Mouse (Mus musculus) erythroblast, embryonic 14.5 days (primary cell): ENCODE results near the gene Churc1.

ENCODE experiments used
- GATA1 ChIP-seq: IDR thresholded peaks from 2 replicates; pipeline ENCODE4 v1.6.1; 2012; ENCODE audit warnings: low read length, inconsistent platforms, mixed read lengths
- TAL1 ChIP-seq: IDR thresholded peaks from 3 replicates; pipeline ENCODE4 v1.6.1; 2012; ENCODE audit warnings: low read length, inconsistent platforms, mixed read lengths

- no peak for TF ChIP-seq GATA1
- no peak for TF ChIP-seq TAL1
Observed at GRCm38 (mm10) chr12:76784056-76784619, 18.8 kb downstream of the Churc1 start.
